Mouse (Mus musculus) liver, adult (tissue): ENCODE data around the gene Rps19.

ENCODE experiments used
- GATA4 ChIP-seq: IDR thresholded peaks from 2 replicates; pipeline ENCODE4 v1.6.1; 2014; ENCODE audit warnings: mild to moderate bottlenecking, low read length; ENCODE audit not compliant: insufficient replicate concordance

Gene Rps19

GRCm38 (mm10) chr7:24883896-24884692, at the start of gene Rps19:
Rps19 (plus strand) TSS chr7:24884371.
- TF ChIP-seq GATA4 = peak; percentile 76; the same call in 1 of the 2 replicates

DNA sequence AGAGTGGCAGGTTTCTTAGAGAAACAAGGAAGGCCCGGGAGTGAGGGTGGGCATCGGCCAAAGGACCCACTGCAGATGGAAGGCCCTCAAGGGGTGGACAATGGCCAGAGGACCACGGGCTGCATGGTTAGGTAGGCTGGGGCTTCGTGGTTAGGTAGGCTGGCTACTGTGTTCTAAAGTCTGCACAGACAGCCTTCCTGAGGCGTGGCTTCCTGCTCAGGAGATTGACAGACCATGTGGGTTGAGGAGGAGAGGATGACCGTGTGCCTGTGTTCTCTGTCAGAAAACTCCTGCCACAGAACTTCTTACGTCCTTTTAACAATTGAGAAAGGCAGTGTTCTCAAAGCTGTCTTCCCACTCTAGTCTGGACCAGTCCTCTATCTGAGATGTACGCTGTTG, 44.8 kb upstream of the Rps19 start:
- no peak for TF ChIP-seq GATA4

DNA sequence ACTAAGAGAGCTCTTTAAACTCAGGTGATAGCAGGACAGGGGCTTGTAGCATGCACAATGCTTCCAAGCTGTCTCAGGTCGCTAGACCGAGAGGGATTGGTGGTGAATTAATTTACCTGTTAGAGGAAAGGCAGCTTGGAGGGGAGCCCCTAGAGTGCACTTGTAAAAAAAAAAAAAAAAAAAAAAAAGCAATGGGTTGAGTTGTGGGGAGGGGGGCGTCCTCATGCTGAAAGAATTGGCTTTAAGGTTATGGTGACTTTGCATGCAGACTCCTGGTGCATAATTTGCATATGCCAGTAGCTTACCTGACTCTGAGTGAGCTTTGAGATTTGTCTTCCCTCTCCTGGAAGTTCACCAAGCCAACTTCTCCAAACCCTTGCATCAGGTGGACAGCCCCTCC, 43.8 kb upstream of the Rps19 start:
- no peak for TF ChIP-seq GATA4

- no peak for TF ChIP-seq GATA4
Observed at GRCm38 (mm10) chr7:24841009-24841408, 43.2 kb upstream of the Rps19 start.

DNA sequence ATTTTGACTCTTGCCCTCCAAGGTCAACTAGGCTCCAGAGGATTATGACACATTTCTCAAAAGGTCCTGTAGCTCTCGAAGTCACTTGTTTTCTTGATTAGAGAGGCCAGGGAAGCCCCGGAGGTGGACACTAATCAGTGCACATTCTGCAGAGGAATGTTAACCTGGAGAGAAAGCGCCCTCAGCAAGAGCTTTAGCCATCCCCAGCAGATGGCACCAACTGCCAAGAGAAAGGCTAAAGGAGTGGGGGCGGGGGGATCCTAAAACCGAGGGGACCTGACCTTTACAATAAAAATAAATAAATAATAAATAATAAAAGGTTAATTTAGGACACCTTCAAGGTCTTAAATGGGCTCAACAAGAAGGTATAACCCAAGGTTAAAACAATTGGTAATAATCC, 40.0 kb upstream of the Rps19 start:
- no peak for TF ChIP-seq GATA4

DNA sequence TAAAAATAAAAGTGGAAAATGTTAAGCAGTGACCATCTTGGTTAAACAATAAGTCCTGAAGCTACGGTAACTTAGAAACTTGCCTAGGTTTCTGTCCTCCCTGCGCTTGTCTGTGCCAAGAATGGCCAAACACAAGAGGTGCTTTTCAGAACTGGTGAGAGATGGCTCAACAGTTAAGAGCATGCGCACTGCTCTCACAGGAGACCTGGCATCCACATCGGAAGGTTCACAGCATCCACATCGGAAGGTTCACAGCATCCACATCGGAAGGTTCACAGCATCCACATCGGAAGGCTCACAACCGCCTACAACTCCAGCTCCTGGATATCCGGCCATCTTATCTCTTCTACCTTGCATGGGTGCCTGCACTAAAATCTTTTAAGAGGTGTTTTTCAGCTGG, 39.0 kb upstream of the Rps19 start:
- TF ChIP-seq GATA4 = no peak

DNA sequence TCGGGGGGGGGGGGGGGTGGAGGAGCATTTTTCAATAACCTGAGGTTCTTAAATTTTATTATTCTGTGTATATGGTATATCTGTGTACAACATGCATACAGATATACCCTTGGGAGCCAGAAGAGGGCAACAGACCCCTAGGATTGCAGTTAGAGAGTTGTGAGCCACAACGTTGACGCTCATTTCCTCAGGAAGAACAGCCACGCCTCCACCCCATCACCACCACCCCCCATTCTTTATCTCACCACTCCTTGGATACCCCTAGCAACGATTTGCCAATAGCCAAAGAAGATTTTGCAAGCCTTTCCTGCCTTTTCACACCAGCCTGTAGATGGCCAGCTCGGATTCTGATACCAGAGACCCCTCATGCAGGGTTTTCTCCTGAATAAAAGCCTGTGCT, 38.5 kb upstream of the Rps19 start:
- TF ChIP-seq GATA4 = no peak

GRCm38 (mm10) chr7:24850162-24850561, 34.0 kb upstream of the Rps19 start:
- no peak for TF ChIP-seq GATA4

- TF ChIP-seq GATA4 = peak; percentile 38; the same call in 1 of the 2 replicates
Observed at GRCm38 (mm10) chr7:24850899-24851303, 33.3 kb upstream of the Rps19 start.

- no peak for TF ChIP-seq GATA4
Observed at GRCm38 (mm10) chr7:24851596-24852325, 32.4 kb upstream of the Rps19 start.

- TF ChIP-seq GATA4 = no peak
Observed at GRCm38 (mm10) chr7:24852557-24853232, 31.5 kb upstream of the Rps19 start.

DNA sequence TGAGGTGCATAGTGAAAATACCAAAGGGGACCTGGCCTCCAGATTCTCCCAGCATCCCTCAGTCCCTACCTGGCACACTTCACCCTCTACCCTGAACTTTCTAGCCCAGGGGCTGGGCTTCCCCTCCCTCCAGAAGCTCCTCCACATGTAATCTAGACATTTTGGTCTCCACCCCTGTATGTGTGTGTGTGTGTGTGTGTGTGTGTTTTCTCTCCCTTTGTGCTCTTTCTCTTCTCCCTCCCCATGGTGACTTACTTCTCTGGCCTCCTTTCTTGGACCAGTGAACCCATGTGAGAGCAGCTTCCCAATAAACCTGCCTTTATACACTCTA, 31.0 kb upstream of the Rps19 start:
- no peak for TF ChIP-seq GATA4

- no peak for TF ChIP-seq GATA4
Observed at GRCm38 (mm10) chr7:24853695-24854094, 30.5 kb upstream of the Rps19 start.

GRCm38 (mm10) chr7:24856460-24857120, 27.6 kb upstream of the Rps19 start:
- TF ChIP-seq GATA4 = no peak

- TF ChIP-seq GATA4 = no peak
Observed at GRCm38 (mm10) chr7:24859234-24859633, 24.9 kb upstream of the Rps19 start.

DNA sequence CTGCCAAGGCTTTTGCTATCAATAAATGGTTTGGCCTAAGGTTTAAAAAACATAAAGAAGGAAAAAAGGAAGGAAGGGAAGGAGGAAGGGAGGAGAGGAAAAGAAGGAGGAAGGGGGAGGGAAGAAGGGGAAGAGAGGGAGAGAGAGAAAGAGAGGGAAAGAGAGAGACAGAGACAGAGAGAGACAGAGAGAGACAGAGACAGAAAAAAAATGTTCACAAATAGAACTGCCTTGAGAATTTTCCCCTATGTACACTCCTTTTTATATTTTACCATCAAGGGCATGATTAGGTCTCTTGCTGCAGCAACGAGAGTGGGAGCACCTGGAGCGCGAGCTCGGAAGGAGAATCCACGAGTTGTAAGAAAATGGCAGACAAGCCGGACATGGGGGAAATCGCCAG, 22.3 kb upstream of the Rps19 start, which contains the start of gene Gm9844:
Gene Gm9844, plus strand, starts transcription at position 301 of the 400 bp plus-strand sequence.
- TF ChIP-seq GATA4 = no peak

DNA sequence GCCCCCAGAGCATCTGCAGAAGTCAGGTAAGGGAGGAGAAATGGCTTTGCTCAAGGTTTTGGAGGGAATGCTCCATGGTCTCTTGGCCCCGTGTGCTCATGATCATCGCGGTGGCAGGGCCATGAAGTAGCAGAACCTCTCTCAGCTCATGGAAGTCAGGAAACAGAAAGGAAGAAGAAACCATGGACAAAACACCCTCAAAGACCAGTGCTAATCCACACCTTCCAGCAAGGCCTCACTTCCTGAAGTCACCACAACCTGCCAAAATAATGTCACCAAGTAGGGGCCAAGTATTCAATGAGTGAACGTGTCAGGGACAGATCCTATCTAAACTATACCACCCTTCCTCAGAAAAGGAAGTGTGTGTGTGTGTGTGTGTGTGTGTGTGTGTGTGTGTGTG, 21.3 kb upstream of the Rps19 start:
- no peak for TF ChIP-seq GATA4
